8 mouse cellular contexts compared by ENCODE assay signal in the genomic region with DNA sequence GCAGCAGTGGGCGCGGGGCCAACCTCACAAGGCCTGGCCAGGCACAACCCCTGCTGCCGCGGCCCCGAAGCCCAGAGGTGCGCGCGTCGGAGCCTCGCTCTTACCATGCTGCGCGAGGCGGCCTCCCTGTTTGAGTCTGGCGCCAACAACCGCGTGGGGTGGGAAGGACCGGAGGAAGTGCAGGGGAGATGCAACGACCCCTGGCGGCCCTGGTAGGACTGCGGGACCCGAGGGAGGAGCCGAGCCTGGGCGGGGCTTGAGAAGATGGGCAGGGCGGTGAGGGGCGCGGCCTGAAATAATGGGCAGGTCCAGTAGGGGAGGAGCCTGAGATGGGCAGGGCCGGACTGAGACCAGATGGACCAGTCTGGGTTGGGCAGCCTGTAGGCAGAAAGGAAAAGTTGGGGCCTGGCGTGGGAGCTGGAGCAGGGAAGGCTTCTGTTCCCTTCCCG. TPM values are rescaled to one million over a fixed set of nuclear protein-coding genes. Genes with fewer than 3 reads are reported as not detected.
DNase-seq lines count a peak whose midpoint lies in the region; ATAC-seq and TF ChIP-seq lines count a peak whose summit lies in the region.

Gene Mnd1, minus strand, starts transcription at position 229 of the 449 bp plus-strand sequence.

- no peak for TF ChIP-seq POLR2A in testis, adult 2 months (IDR thresholded peaks at IDR 0.05; ENCODE audit: control insufficient read depth, low read depth, low read length)

- no peak for TF ChIP-seq EP300 in heart, postnatal 0 days (IDR thresholded peaks at IDR 0.05; ENCODE audit: low read depth)

- peak within 1 kb of the TSS; percentile 90 for H3K4me3 ChIP-seq in E14TG2a.4 (replicated peaks; ENCODE audit: low read length)
- peak within 1 kb of the TSS; percentile 52 for H3K4me3 ChIP-seq in forebrain, embryonic 12.5 days (replicated peaks)
- H3K4me3 ChIP-seq in heart, postnatal 0 days (ENCODE audit: low read depth, low read length): peak within 1 kb of the TSS; percentile 46
- H3K4me3 ChIP-seq in liver, embryonic 16.5 days (ENCODE audit: low read depth, low read length): peak within 1 kb of the TSS; percentile 74
- H3K4me3 ChIP-seq in neural tube, embryonic 13.5 days: peak within 1 kb of the TSS; percentile 52
- peak within 1 kb of the TSS; percentile 93 for H3K4me3 ChIP-seq in testis, adult 2 months (ENCODE audit: control insufficient read depth, low read depth, low read length)

- peak within 1 kb of the TSS; percentile 66 for H3K9ac ChIP-seq in forebrain, embryonic 12.5 days
- peak within 1 kb of the TSS; percentile 36; the same call in 1 of the 2 replicates for H3K9ac ChIP-seq in heart, postnatal 0 days (replicated peaks; ENCODE audit: low read depth, low read length)
- peak within 1 kb of the TSS; percentile 82 for H3K9ac ChIP-seq in liver, embryonic 16.5 days (ENCODE audit: low read depth, low read length)
- H3K9ac ChIP-seq in neural tube, embryonic 13.5 days: peak within 1 kb of the TSS; percentile 68

- peak; percentile 99 for ATAC-seq in forebrain, embryonic 12.5 days (ENCODE audit: low FRiP score)
- ATAC-seq in heart, postnatal 0 days (ENCODE audit: insufficient read depth, low read depth): peak; percentile 99
- peak; percentile 97 for ATAC-seq in liver, embryonic 16.5 days (ENCODE audit: low read depth)
- ATAC-seq in neural tube, embryonic 13.5 days (ENCODE audit: low read depth): peak; percentile 98

- H3K27ac ChIP-seq in forebrain, embryonic 12.5 days: no peak within 1 kb of the TSS
- H3K27ac ChIP-seq in heart, postnatal 0 days (ENCODE audit: low read depth): no peak within 1 kb of the TSS
- H3K27ac ChIP-seq in liver, embryonic 16.5 days (ENCODE audit: low read length): peak within 1 kb of the TSS; percentile 80
- H3K27ac ChIP-seq in neural tube, embryonic 13.5 days (replicated peaks): no peak within 1 kb of the TSS
- peak within 1 kb of the TSS; percentile 56; the same call in 1 of the 2 replicates for H3K27ac ChIP-seq in testis, adult 2 months (ENCODE audit: control insufficient read depth, insufficient read depth, low read depth, low read length)

- DNase-seq in c-Kit-positive CD71-positive TER-119-positive erythroid progenitor cells, embryonic 14.5 days (ENCODE audit: low spot score): peak; percentile 97
- DNase-seq in heart, postnatal 0 days (ENCODE audit: low spot score): peak; percentile 96
- DNase-seq in kidney, postnatal 4 days: peak; percentile 100

- peaks cover 13% of the 10 kb centered on the region for H3K9me3 ChIP-seq in E14TG2a.4 (ENCODE audit: low read length)
- H3K9me3 ChIP-seq in forebrain, embryonic 12.5 days: no peaks in the 10 kb centered on the region
- H3K9me3 ChIP-seq in heart, postnatal 0 days (replicated peaks; ENCODE audit: control insufficient read depth, low read length): no peaks in the 10 kb centered on the region
- no peaks in the 10 kb centered on the region; the same call in 1 of the 2 replicates for H3K9me3 ChIP-seq in liver, embryonic 16.5 days (replicated peaks; ENCODE audit: control insufficient read depth, low read length)
- H3K9me3 ChIP-seq in neural tube, embryonic 13.5 days: no peaks in the 10 kb centered on the region

- no peaks in the 10 kb centered on the region for H3K27me3 ChIP-seq in E14TG2a.4 (ENCODE audit: insufficient read depth, low read length)
- H3K27me3 ChIP-seq in forebrain, embryonic 12.5 days: no peaks in the 10 kb centered on the region
- H3K27me3 ChIP-seq in heart, postnatal 0 days (ENCODE audit: control insufficient read depth, insufficient read depth, low read length): no peaks in the 10 kb centered on the region
- H3K27me3 ChIP-seq in liver, embryonic 16.5 days (ENCODE audit: control insufficient read depth, insufficient read depth, low read depth, low read length): no peaks in the 10 kb centered on the region
- H3K27me3 ChIP-seq in neural tube, embryonic 13.5 days: no peaks in the 10 kb centered on the region
- no peaks in the 10 kb centered on the region for H3K27me3 ChIP-seq in testis, adult 2 months (ENCODE audit: control insufficient read depth, insufficient read depth, low read length)

- peaks cover 24% of the 10 kb centered on the region for H3K36me3 ChIP-seq in E14TG2a.4 (ENCODE audit: insufficient read depth, low read length)
- peaks cover 14% of the 10 kb centered on the region for H3K36me3 ChIP-seq in forebrain, embryonic 12.5 days (replicated peaks)
- H3K36me3 ChIP-seq in heart, postnatal 0 days (replicated peaks; ENCODE audit: control insufficient read depth, insufficient read depth, low read length): 0 out of 2 replicates have a peak, but pooled peaks cover 4% of the 10 kb centered on the region
- no peaks in the 10 kb centered on the region for H3K36me3 ChIP-seq in liver, embryonic 16.5 days (ENCODE audit: control insufficient read depth, insufficient read depth)
- peaks cover 22% of the 10 kb centered on the region for H3K36me3 ChIP-seq in neural tube, embryonic 13.5 days
- no peaks in the 10 kb centered on the region for H3K36me3 ChIP-seq in testis, adult 2 months (ENCODE audit: control insufficient read depth, insufficient read depth, low read length)

- H3K4me1 ChIP-seq in E14TG2a.4 (replicated peaks; ENCODE audit: low read depth, low read length): peaks cover 22% of the 10 kb centered on the region
- H3K4me1 ChIP-seq in forebrain, embryonic 12.5 days: peaks cover 12% of the 10 kb centered on the region; the same call in 1 of the 2 replicates
- H3K4me1 ChIP-seq in heart, postnatal 0 days (ENCODE audit: control insufficient read depth, insufficient read depth): no peaks in the 10 kb centered on the region
- peaks cover 7% of the 10 kb centered on the region for H3K4me1 ChIP-seq in liver, embryonic 16.5 days (ENCODE audit: control insufficient read depth, low read depth, low read length)
- H3K4me1 ChIP-seq in neural tube, embryonic 13.5 days (replicated peaks): peaks cover 21% of the 10 kb centered on the region
- peaks cover 2% of the 10 kb centered on the region; the same call in 1 of the 2 replicates for H3K4me1 ChIP-seq in testis, adult 2 months (ENCODE audit: control insufficient read depth, insufficient read depth, low read length)

- peak; percentile 36 for TF ChIP-seq CTCF in E14TG2a.4 (conservative IDR thresholded peaks at IDR 0.05; ENCODE audit: low read length)
- peak; percentile 98 for TF ChIP-seq CTCF in heart, postnatal 0 days (IDR thresholded peaks at IDR 0.05; ENCODE audit: low read depth)
- TF ChIP-seq CTCF in testis, adult 2 months (IDR thresholded peaks at IDR 0.05; ENCODE audit: control insufficient read depth, insufficient read depth, insufficient replicate concordance, low read depth, low read length): peak; percentile 46; the same call in 1 of the 2 replicates

- peak within 1 kb of the TSS; percentile 94 for H3K4me2 ChIP-seq in forebrain, embryonic 12.5 days
- H3K4me2 ChIP-seq in heart, postnatal 0 days (ENCODE audit: low read depth, low read length): peak within 1 kb of the TSS; percentile 74
- H3K4me2 ChIP-seq in liver, embryonic 16.5 days (ENCODE audit: low read depth, low read length): peak within 1 kb of the TSS; percentile 100
- H3K4me2 ChIP-seq in neural tube, embryonic 13.5 days: peak within 1 kb of the TSS; percentile 96

- WGBS in forebrain, embryonic 12.5 days: under 1% methylated on average over 29 of the region's 29 CpGs
- WGBS in heart, postnatal 0 days: under 1% methylated on average over 29 of the region's 29 CpGs
- under 1% methylated on average over 29 of the region's 29 CpGs for WGBS in liver, embryonic 16.5 days (ENCODE audit: insufficient replicate concordance)
- WGBS in neural tube, embryonic 13.5 days: under 1% methylated on average over 29 of the region's 29 CpGs

RNA-seq across cellular contexts. Expression of gene Mnd1, which starts in this region (rescaled TPM):
- polyA plus RNA-seq in forebrain, embryonic 12.5 days (2016; fragmentation: Nextera tagmentation; extraction: Ambion mirVana): 8.5 and 10.5 TPM in 2 replicates
- not detected in 2 replicates for total RNA-seq in heart, postnatal 0 days (2014; rRNA removed; ENCODE audit: low replicate concordance)
- polyA plus RNA-seq in heart, postnatal 0 days (2015; fragmentation: Nextera tagmentation; extraction: Ambion mirVana): 6.6 and 7.5 TPM in 2 replicates
- polyA plus RNA-seq in liver, embryonic 16.5 days (2015; fragmentation: Nextera tagmentation; extraction: Ambion mirVana): 4.9 and 5.7 TPM in 2 replicates
- 2.2 and 2.8 TPM in 2 replicates for polyA plus RNA-seq in neural tube, embryonic 13.5 days (2015; fragmentation: Nextera tagmentation; extraction: Ambion mirVana)
- polyA plus RNA-seq in testis, adult 2 months (2012; rRNA removed): 1.2 TPM in 2 replicates

Comparison
In these comparisons a context has a peak if more than half of its experiments do, and no peak if none do; other contexts are left out.
1. CTCF ChIP-seq: peak in every context shown above with its lines; median percentile 98 in heart, postnatal 0 days; 46 in testis, adult 2 months; 36 in E14TG2a.4.
2. H3K27ac ChIP-seq: peak in liver, embryonic 16.5 days (single experiment) and testis, adult 2 months (single experiment); none in forebrain, embryonic 12.5 days (single experiment), heart, postnatal 0 days (single experiment) and neural tube, embryonic 13.5 days (single experiment).
3. Peak in every context shown above with its lines, with median percentiles within 50 percentile points of each other: H3K4me3 ChIP-seq, DNase-seq, ATAC-seq, H3K4me2 ChIP-seq and H3K9ac ChIP-seq.